Mouse (Mus musculus) neural tube, embryonic 12.5 days (tissue): ENCODE results near the gene Calm4. TPM values are rescaled to one million over a fixed set of nuclear protein-coding genes. Genes with fewer than 3 reads are reported as not detected.

Experiments
- ATAC-seq: fragments of 200-750 bp; cut with Nextera tagmentation; 2 replicates; pipeline ENCODE4 v1.8.0; 2017; ENCODE audit warnings: low read depth, mild to moderate bottlenecking, moderate TSS enrichment, moderate library complexity; ENCODE audit not compliant: low FRiP score
- H3K27ac ChIP-seq: fragments of 300-500 bp; sonication (generic); 2 replicates; pipeline ENCODE4 v1.5.1; 2016
- H3K27me3 ChIP-seq: fragments of 300-500 bp; sonication (generic); replicated peaks from 2 replicates; pipeline ENCODE4 v1.6.1; 2016; ENCODE audit warnings: mild to moderate bottlenecking
- H3K36me3 ChIP-seq: fragments of 300-500 bp; sonication (generic); 2 replicates; pipeline ENCODE4 v1.6.1; 2016; ENCODE audit warnings: mild to moderate bottlenecking
- H3K4me1 ChIP-seq: fragments of 300-500 bp; sonication (generic); 2 replicates; pipeline ENCODE4 v1.6.1; 2016
- H3K4me2 ChIP-seq: fragments of 300-500 bp; sonication (generic); replicated peaks from 2 replicates; pipeline ENCODE4 v1.6.1; 2016; ENCODE audit warnings: mild to moderate bottlenecking
- H3K4me3 ChIP-seq: fragments of 300-500 bp; sonication (generic); 2 replicates; pipeline ENCODE4 v1.5.1; 2016
- H3K9ac ChIP-seq: fragments of 300-500 bp; sonication (generic); 2 replicates; pipeline ENCODE4 v1.6.1; 2016; ENCODE audit warnings: mild to moderate bottlenecking
- H3K9me3 ChIP-seq: fragments of 300-500 bp; sonication (generic); 2 replicates; pipeline ENCODE4 v1.6.1; 2016; ENCODE audit warnings: mild to moderate bottlenecking
- WGBS: fragments of 180-500 bp; shearing (Covaris S2); methylation state at CpG from one replicate; pipeline ENCODE4 v1.1.7; 2016; 5-methylcytosine and 5-hydroxymethylcytosine counted together
- polyA plus RNA-seq: library from polyadenylated mRNA; unstranded; fragments of >200 nt; fragmentation: Nextera tagmentation; extraction: Ambion mirVana; gene quantifications from 2 replicates; pipeline ENCODE4 v1.2.1, GENCODE M21; 2016

The Calm4 gene
- polyA plus RNA-seq, 1 experiment from 2014 or later = not detected

DNA sequence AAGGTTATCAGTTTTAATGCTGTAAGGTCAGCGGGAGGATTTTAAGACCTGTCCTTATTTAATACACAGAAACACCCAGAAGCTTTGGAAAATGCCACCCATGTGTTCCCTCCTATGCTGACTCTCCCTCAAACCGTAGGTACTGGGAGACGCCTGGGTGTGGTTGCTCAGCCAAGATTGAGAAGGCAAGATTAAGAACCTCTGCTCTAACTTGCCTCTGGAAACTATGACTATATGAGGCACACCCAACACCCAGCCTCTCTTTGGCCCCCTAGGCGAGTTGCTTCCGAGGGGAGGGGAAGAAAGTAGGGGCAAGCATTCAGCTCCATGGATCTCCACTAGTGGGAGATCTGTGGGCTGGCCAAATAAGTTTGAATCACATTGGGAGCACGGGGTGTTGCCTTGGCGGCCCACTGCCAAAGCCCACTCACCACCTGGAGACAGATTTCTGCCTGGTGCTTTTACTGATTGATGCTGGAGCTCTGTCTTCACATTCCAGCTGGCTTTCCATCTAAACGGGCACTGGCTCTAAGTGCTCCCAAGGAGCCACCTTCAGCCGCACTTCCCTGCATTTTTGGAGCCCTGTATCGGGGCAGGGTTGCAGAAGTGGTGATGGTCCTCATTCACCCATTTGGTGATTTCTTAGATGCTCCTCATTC lies 25.5 kb downstream of the Calm4 start:
- Histone ChIP-seq H3K4me3 (no peak overlapping the region), H3K9me3 (no peaks in the 10 kb centered on the region), H3K36me3 (no peaks in the 10 kb centered on the region), H3K27ac (no peak overlapping the region), H3K4me1 (no peaks in the 10 kb centered on the region), H3K9ac (no peak overlapping the region), H3K4me2 (no peak overlapping the region), H3K27me3 (no peaks in the 10 kb centered on the region)
- ATAC-seq = no peak
- 88% methylated on average over 10 of the region's 10 CpGs for WGBS

DNA sequence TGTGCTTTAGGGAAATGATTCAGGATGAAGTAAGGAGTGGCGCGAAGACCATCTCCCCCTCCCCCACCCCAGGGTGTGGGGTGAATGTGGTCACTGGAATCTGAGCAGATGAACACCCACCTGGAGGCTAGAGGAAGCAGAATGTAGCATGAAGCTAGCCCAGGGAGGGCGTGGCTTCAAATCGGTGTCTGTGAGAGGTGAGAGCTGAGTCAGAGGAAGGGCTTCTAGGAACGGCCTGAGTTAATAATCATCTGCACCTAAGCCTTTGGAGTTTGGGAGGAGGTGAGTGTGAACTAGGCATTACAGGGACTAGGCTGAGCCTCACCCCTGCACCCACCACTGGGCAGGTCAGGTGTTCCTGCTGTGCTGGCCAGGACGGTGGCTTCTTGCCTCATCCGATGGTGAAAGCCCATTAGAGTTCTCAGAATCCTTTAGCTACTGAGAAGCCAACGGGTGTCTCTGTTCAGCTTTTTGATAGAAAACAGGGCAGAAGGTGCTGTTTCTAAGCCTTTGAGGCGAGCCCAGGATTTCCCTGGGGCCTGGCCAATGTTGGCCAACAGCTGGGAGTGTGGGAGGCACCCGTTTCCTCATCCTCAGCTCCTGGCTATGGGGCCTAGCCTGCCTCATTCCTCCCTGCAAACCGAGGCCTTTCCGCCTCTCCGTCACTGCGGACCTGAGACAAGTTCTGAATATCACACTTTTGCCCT lies 28.2 kb downstream of the Calm4 start:
- WGBS = 89% methylated on average over 14 of the region's 14 CpGs
- H3K4me3 ChIP-seq = no peak overlapping the region
- H3K4me1 ChIP-seq = no peaks in the 10 kb centered on the region
- no peaks in the 10 kb centered on the region for H3K9me3 ChIP-seq
- no peaks in the 10 kb centered on the region for H3K36me3 ChIP-seq
- no peak for ATAC-seq
- H3K4me2 ChIP-seq = no peak overlapping the region
- no peak overlapping the region for H3K9ac ChIP-seq
- H3K27ac ChIP-seq = no peak overlapping the region
- H3K27me3 ChIP-seq = no peaks in the 10 kb centered on the region

DNA sequence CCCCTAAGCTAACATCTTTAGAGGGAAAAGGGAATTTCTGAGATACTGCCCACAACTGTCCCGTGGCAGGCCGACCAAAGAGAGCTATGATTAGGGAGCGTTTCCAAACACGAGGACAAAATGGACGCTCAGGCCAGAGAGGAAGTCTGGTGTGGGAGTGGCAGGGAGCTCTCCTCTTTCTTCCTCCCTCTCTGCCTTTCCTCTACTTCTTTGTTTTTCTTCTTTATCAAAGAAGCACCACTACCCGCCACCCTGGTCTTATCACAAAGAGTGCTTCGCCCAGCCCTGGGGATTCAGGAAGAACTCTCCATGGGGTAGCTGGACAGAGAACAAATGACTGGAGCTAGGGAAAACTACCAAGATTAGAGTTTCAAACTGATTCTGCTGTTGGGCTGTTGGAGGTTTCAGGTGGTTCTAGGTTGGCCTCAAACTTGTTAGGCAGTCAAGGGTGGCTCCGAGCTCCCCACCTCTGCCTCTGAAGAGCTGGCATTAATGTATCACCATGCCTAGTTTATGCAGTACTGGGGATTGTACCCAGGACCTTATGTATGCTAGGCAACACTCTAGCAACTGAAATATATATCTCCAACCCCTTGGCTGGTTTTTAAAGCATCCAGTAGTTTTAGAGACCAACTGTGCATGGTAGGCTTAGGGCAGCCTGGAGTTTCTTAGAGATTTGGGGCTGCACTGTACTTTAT lies 28.9 kb downstream of the Calm4 start:
- no peak for ATAC-seq
- no peaks in the 10 kb centered on the region for H3K27me3 ChIP-seq

DNA sequence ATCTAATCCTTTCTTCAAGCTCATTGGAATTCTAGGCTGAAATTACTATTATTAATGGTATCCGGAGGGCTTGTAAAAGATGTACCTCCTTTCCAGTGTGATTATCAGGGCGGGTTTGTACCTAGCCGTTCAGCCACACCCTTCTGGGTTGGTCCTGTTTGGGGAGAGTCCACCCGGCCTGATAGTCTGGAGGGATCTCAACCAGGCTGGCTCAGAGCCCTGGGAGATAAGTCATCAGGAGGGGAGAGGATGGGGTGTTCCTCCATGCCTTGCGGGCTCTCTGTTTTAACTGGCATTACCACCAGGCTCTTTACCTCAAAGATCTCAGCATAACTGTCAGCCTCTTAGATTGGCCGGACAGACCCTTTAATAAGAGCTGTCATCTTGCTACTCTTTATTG lies 29.6 kb downstream of the Calm4 start:
- no peaks in the 10 kb centered on the region for H3K4me1 ChIP-seq
- no peaks in the 10 kb centered on the region for H3K27me3 ChIP-seq
- no peak overlapping the region for H3K4me3 ChIP-seq
- no peaks in the 10 kb centered on the region for H3K9me3 ChIP-seq
- no peak overlapping the region for H3K9ac ChIP-seq
- ATAC-seq = no peak
- H3K27ac ChIP-seq = no peak overlapping the region
- H3K36me3 ChIP-seq = no peaks in the 10 kb centered on the region
- no peak overlapping the region for H3K4me2 ChIP-seq
- WGBS = 89% methylated on average over 6 of the region's 6 CpGs

More for the DNA sequence above, 28.9 kb downstream of the Calm4 start:
- Histone ChIP-seq H3K4me1 (no peaks in the 10 kb centered on the region), H3K27ac (no peak overlapping the region), H3K9me3 (no peaks in the 10 kb centered on the region), H3K36me3 (no peaks in the 10 kb centered on the region), H3K4me2 (no peak overlapping the region), H3K4me3 (no peak overlapping the region), H3K9ac (no peak overlapping the region)
- WGBS = 88% methylated on average over 8 of the region's 8 CpGs

DNA sequence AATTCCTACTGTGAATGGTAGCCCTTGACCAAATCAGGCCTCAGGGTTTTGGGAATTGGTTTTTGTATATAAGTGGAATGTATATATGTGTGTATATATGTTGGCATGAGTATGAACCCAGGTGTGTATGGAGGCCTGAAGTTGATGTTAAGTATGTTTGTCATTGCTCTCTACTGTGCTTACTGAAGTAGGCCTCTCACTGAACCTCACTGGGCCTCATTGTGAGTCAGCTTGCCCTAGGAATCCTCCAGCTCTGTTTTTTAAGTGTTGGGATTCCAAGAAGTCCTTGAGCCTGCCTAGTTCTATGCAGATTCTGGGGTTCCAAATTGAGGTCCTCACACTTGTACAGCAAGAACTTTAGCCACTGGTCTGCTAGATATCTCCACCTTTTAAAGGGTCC lies 32.3 kb downstream of the Calm4 start:
- Histone ChIP-seq H3K9me3 (no peaks in the 10 kb centered on the region), H3K4me2 (no peak overlapping the region), H3K9ac (no peak overlapping the region), H3K4me1 (no peaks in the 10 kb centered on the region), H3K27me3 (no peaks in the 10 kb centered on the region), H3K27ac (no peak overlapping the region), H3K4me3 (no peak overlapping the region), H3K36me3 (no peaks in the 10 kb centered on the region)
- ATAC-seq = no peak

DNA sequence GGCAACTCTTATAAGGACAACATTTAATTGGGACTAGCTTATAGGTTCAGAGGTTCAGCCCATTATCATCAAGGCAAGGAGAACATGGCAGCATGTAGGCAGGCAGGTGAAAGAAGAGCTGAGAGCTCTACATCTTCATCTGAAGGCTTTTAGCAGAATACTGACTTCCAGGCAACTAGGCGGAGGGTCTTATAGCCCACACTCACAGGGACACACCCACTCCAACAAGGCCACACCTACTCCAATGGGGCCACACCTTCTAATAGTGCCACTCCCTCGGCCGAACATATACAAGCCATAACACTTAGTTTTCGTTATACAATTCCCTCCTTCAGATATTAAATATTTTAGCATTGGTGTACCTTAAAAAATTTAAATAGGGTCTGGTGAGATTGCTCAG lies 35.3 kb downstream of the Calm4 start:
- WGBS = 95% methylated on average over 4 of the region's 4 CpGs
- Histone ChIP-seq H3K27me3 (no peaks in the 10 kb centered on the region), H3K4me2 (no peak overlapping the region), H3K9ac (no peak overlapping the region), H3K4me1 (no peaks in the 10 kb centered on the region), H3K9me3 (no peaks in the 10 kb centered on the region), H3K27ac (no peak overlapping the region), H3K4me3 (no peak overlapping the region), H3K36me3 (no peaks in the 10 kb centered on the region)
- ATAC-seq = no peak

DNA sequence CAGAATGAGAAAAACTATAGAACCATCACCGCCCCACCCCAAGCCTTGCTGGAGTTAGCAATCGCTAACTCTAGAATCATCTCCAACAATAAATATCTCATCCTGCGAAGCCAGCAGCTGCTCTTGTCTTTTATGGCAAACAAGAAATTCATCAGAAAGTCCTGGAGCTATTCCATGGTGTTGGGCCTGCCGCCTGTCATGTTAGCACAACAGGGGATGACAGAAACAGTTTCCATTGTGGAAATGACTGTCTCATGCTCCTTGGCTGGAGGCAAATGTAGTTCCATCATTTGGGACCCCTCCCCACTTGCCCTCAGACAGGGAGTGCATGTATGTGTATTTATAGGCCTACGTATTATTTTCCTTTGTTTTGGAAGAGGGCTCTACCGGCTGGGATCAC lies 38.9 kb downstream of the Calm4 start:
- H3K27me3 ChIP-seq = no peaks in the 10 kb centered on the region
- no peaks in the 10 kb centered on the region for H3K4me1 ChIP-seq
- H3K27ac ChIP-seq = no peak overlapping the region
- no peak overlapping the region for H3K9ac ChIP-seq
- H3K36me3 ChIP-seq = 0 out of 2 replicates have a peak, but pooled peaks cover 4% of the 10 kb centered on the region
- H3K9me3 ChIP-seq = no peaks in the 10 kb centered on the region
- H3K4me2 ChIP-seq = no peak overlapping the region
- ATAC-seq = no peak
- 85% methylated on average over 6 of the region's 6 CpGs for WGBS
- H3K4me3 ChIP-seq = no peak overlapping the region

DNA sequence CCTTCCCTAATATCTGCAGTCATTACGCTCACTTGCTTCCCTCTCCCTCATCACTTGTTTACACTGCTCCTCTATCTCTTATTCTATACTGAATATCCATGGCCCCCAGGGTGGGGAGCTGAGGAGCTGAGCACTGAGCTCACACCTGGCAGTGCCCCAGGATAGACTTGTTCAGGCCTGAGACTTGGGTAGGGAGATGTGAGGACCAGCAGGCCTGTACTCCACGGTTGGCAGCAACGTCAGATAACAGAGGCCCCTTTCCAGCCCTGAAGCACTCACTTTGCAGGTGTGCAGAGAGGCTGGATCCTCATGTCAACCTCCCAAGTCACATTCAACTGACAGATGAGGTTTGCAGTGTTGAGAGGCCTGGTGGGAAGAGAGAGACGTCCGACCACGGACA lies 39.6 kb downstream of the Calm4 start:
- H3K27me3 ChIP-seq = no peaks in the 10 kb centered on the region
- no peak overlapping the region for H3K9ac ChIP-seq
- 0 out of 2 replicates have a peak, but pooled peaks cover 4% of the 10 kb centered on the region for H3K36me3 ChIP-seq
- no peak for ATAC-seq
- H3K4me2 ChIP-seq = no peak overlapping the region
- no peak overlapping the region for H3K27ac ChIP-seq
- H3K9me3 ChIP-seq = no peaks in the 10 kb centered on the region
- no peak overlapping the region for H3K4me3 ChIP-seq
- no peaks in the 10 kb centered on the region for H3K4me1 ChIP-seq
- WGBS = 82% methylated on average over 6 of the region's 6 CpGs

DNA sequence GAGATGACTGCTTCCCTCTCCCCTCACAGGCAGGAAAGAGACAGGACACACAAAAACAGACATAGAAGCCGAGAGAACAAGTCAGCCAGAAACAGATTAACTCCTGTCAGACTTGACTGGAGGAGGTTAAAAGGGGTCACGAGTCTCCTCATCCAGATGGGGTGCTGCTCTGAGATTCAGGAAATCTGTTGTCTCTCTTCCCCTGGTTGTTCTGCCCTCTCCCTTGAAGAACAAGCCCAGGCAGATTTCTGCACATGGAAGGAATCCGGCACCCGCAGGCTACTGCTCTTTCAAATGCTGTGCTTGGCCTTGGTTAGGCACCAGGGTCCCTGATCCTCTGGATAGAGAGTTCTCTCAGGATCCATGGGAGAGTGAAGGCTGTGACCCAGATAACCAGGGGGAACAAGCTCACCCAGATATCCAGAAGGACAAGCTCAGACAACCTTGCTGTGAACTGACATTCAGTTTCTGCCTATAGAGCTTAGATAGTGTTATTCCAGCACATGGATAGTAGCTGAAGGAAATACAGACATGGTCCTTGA lies 40.2 kb downstream of the Calm4 start:
- H3K27me3 ChIP-seq = no peaks in the 10 kb centered on the region
- no peaks in the 10 kb centered on the region for H3K9me3 ChIP-seq
- H3K4me2 ChIP-seq = no peak overlapping the region
- 0 out of 2 replicates have a peak, but pooled peaks cover 4% of the 10 kb centered on the region for H3K36me3 ChIP-seq
- H3K9ac ChIP-seq = no peak overlapping the region
- H3K4me3 ChIP-seq = no peak overlapping the region
- H3K4me1 ChIP-seq = no peaks in the 10 kb centered on the region
- ATAC-seq = no peak
- 68% methylated on average over 4 of the region's 4 CpGs for WGBS
- no peak overlapping the region for H3K27ac ChIP-seq

DNA sequence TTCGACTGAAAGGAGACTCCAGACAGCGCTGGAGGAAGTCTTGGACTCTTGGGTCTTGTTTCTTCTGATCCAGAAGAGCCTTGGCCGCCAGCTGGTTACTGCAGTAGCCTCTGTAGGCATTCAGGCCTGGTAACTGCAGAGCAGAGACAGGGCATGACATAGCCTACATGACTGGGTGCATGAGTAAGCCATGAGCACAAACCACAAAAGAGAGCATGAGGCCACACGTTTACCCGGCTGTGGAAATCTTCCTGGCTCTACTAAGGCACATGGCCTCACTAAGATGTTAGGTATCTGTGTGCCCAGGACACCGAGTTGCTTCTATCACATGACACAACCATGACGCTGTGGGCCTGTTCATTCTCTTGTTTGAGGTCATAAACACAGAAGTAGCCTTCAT lies 49.1 kb downstream of the Calm4 start:
- WGBS = 96% methylated on average over 7 of the region's 7 CpGs
- Histone ChIP-seq H3K9me3 (no peaks in the 10 kb centered on the region), H3K27me3 (no peaks in the 10 kb centered on the region), H3K36me3 (peaks cover 44% of the 10 kb centered on the region), H3K4me3 (no peak overlapping the region), H3K4me2 (no peak overlapping the region), H3K9ac (no peak overlapping the region), H3K27ac (no peak overlapping the region), H3K4me1 (peaks cover 2% of the 10 kb centered on the region; the same call in 1 of the 2 replicates)
- no peak for ATAC-seq
